Mouse (Mus musculus) kidney, postnatal 14 days (tissue): Measurements from ENCODE around the gene Gm20517.

Experiments
- DNase-seq: peaks from one replicate; pipeline ENCODE4 v3.0.0; 2022; ENCODE audit warnings: mixed read lengths

Gene Gm20517

DNA sequence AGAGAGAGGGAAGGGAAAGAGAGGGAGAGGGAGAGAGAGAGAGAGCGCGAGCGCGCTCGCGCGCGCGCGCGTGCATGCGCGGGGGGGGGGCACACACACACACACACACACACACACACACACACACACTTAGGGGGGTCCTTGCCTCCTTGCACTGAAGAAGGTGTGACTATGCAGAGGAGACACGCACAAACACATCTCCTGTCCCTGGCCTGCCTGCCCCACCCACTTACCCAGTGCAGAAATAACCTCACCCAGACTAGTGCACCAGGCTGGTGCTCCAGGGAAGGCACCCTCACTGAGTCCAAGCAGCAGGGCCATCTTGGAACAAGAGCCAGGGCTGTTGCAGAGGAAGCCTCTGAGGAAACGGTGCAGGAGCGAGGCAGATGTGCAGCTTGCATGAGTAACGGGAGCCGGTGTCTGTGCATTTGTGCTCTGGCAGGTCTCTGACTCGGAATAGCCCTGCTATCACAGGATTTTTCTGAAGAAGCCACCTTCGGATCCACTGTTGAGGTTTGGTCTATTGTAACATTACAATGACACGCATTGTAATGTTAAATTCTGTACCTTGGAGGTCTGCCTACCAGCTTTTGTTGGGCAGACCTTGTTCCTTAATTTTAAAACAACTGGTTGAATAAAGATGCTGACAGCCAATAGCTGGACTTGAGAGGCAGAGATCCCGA is 101.6 kb downstream of the Gm20517 start:
- no peak for DNase-seq

DNA sequence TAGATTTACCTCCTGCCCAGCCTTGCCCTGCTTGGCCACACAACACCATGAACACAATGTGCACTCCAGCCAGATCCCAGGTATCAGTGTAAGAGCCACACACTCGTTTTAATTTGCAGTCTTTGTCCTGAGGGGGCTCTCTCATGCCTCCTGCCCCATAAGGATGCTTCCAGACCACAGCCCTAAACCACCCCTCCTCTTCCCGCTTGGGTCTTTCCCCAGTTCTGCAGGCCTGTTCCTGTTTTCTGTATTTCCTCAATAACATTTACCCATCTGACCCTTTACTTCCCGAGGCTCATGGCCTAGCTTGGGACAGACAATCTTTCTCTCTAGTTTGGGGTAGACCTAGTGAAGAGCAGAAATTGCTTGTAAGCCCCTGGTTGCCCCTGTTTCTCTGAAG is 103.6 kb downstream of the Gm20517 start:
- DNase-seq, result no peak

- DNase-seq, result no peak
These were observed 109.8 kb downstream of the Gm20517 start for GRCm38 (mm10) chr17:47721183-47721582.

- DNase-seq, result no peak
These were observed 115.2 kb downstream of the Gm20517 start, which contains the start of gene Pgc for GRCm38 (mm10) chr17:47726566-47726965. TSS of gene Pgc (plus strand) at chr17:47726842.

GRCm38 (mm10) chr17:47730633-47731575 is 119.5 kb downstream of the Gm20517 start:
- no peak for DNase-seq
